Mouse (Mus musculus): ENCODE measurements around the gene Fmo2. TPM values are rescaled to one million over a fixed set of nuclear protein-coding genes. Genes with fewer than 3 reads are reported as not detected.

Gene Fmo2
- total and polyA plus RNA-seq, 3 experiments: not detected

DNA sequence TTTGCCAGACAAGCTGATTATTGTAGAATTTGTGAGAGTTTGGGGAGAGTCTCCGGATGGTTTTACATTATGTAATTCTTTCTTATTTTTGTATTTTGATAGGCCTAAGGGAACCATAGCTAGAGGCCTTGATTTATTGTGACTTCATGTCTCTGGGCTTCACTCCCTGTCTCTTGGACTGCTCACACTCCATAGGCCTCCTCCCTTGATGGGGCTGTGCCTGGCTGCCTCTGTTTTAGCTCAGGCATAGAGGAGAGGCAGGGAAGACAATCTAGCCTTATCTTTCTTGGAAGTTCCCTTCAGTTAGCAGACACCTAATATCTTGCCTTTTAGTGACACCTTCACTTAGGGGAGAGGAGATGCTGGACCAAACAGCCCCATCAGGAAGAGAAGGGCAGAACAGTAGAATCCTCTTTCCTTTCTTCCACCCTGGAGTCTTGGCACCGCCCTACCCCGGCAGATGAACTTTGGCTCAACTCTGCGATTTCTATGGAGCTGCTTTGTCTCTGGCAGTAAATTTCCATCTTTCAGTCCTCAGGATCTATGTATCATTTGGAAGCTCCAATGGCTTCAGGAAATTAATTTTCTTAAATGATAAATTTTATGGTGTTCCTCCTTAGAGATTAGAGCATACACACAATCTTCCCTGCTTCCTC, 40.3 kb upstream of the Fmo2 start:
- no peak for DNase-seq (ENCODE audit: low read depth, low spot score)
- Histone ChIP-seq H3K27me3 (ENCODE audit: control insufficient read depth in 1 of 2, insufficient read depth in 2 of 2, low read length in 2 of 2) (no peaks in the 10 kb centered on the region), H3K79me2 (ENCODE audit: control insufficient read depth, insufficient read depth, low read length, poor library complexity) (no peaks in the 10 kb centered on the region), H3K4me1 (ENCODE audit: control insufficient read depth in 1 of 2, insufficient read depth in 2 of 2, low read length in 2 of 2) (no peaks in the 10 kb centered on the region), H3K9ac (ENCODE audit: control insufficient read depth, low read depth, low read length, poor library complexity, severe bottlenecking) (no peak overlapping the region), H3K9me3 (replicated peaks; ENCODE audit: insufficient read depth, low read length) (no peaks in the 10 kb centered on the region), H3K4me3 (ENCODE audit: control insufficient read depth in 1 of 2, insufficient read depth in 1 of 2, low read depth in 2 of 2, low read length in 2 of 2) (no peak overlapping the region), H3K27ac (ENCODE audit: control insufficient read depth, low read depth, low read length) (no peak overlapping the region), H3K36me3 (ENCODE audit: control insufficient read depth in 1 of 2, insufficient read depth in 2 of 2, low read length in 2 of 2) (no peaks in the 10 kb centered on the region)
- TF ChIP-seq MAZ (IDR thresholded peaks at IDR 0.05; ENCODE audit: low read depth, low read length) (no peak), POLR2AphosphoS2 (IDR thresholded peaks at IDR 0.05; ENCODE audit: low read length) (no peak), EP300 (IDR thresholded peaks at IDR 0.05; ENCODE audit: low read depth in 1 of 2, low read length in 2 of 2) (no peak), SMC3 (IDR thresholded peaks at IDR 0.05; ENCODE audit: low read depth, low read length) (no peak), CHD1 (IDR thresholded peaks at IDR 0.05; ENCODE audit: low read depth, low read length) (no peak), MYC (IDR thresholded peaks at IDR 0.05; ENCODE audit: low read depth, low read length) (no peak), CTCF (IDR thresholded peaks at IDR 0.05 in 2 of 3, conservative IDR thresholded peaks at IDR 0.05 in 1 of 3; ENCODE audit: control insufficient read depth in 1 of 3, insufficient read depth in 1 of 3, low read depth in 2 of 3, low read length in 3 of 3, poor library complexity in 1 of 3, severe bottlenecking in 1 of 3) (no peak), ZMIZ1 (IDR thresholded peaks at IDR 0.05; ENCODE audit: low read depth, low read length) (no peak), GATA1 (IDR thresholded peaks at IDR 0.05; ENCODE audit: low read depth, low read length) (no peak), HCFC1 (IDR thresholded peaks at IDR 0.05; ENCODE audit: low read depth, low read length) (no peak), SIN3A (IDR thresholded peaks at IDR 0.05; ENCODE audit: low read length) (no peak), E2F4 (IDR thresholded peaks at IDR 0.05; ENCODE audit: borderline replicate concordance, low read depth, low read length) (no peak), POLR2AphosphoS5 (IDR thresholded peaks at IDR 0.05; ENCODE audit: borderline replicate concordance, low read depth, low read length) (no peak), TBP (IDR thresholded peaks at IDR 0.05; ENCODE audit: low read depth, low read length) (no peak), KAT2A (conservative IDR thresholded peaks at IDR 0.05; ENCODE audit: low read depth, low read length) (no peak)

DNA sequence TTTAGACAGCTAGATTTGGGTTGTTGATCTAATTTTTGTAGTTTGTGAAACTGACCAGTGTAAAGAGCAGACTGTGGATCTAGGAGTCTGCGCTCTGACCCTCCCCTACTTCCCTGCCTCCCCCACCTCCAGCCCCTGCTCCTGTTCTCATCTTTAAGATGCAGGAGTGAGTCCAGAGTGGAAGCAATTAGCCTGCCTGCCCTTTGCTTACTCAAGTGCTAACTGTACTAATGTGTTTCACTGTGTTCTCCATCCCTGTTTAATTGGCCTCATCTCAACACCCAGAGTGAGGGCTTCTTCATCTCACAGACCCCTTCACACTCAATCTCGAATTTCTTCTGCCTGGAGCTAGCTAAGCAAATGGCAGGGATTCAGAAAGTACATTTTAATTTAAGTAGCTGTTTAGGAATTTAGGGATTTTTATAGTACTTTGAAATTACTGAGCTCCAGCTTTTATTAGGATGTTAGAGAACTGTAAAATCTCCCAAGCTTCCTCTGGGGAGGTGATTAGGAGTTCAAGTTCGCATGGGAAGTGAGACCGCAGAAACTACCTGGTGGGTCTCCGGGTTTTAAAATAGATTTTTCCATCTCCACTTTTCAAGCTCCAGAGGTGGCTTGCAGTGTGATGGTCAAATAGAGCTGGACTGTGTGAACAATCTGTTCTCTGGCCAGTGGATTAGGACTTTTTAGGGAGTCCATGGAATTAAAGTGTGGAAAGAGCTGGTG, 39.6 kb upstream of the Fmo2 start:
- no peak for TF ChIP-seq POLR2AphosphoS2 (IDR thresholded peaks at IDR 0.05; ENCODE audit: low read length)
- no peak for TF ChIP-seq CHD2 (IDR thresholded peaks at IDR 0.05; ENCODE audit: low read length)
- TF ChIP-seq HCFC1 (IDR thresholded peaks at IDR 0.05; ENCODE audit: low read depth, low read length): no peak
- TF ChIP-seq POLR2A (IDR thresholded peaks at IDR 0.05; ENCODE audit: control insufficient read depth in 1 of 2, insufficient read depth in 1 of 2, low read depth in 1 of 2, low read length in 2 of 2, poor library complexity in 1 of 2): no peak
- no peak for TF ChIP-seq RAD21 (IDR thresholded peaks at IDR 0.05; ENCODE audit: low read depth, low read length)
- TF ChIP-seq CTCF (IDR thresholded peaks at IDR 0.05 in 2 of 3, conservative IDR thresholded peaks at IDR 0.05 in 1 of 3; ENCODE audit: control insufficient read depth in 1 of 3, insufficient read depth in 1 of 3, low read depth in 2 of 3, low read length in 3 of 3, poor library complexity in 1 of 3, severe bottlenecking in 1 of 3): no peak
- TF ChIP-seq ZMIZ1 (IDR thresholded peaks at IDR 0.05; ENCODE audit: low read depth, low read length): no peak
- TF ChIP-seq POLR2AphosphoS5 (IDR thresholded peaks at IDR 0.05; ENCODE audit: borderline replicate concordance, low read depth, low read length): no peak
- TF ChIP-seq EP300 (IDR thresholded peaks at IDR 0.05; ENCODE audit: low read depth in 1 of 2, low read length in 2 of 2): no peak
- TF ChIP-seq MXI1 (IDR thresholded peaks at IDR 0.05; ENCODE audit: low read depth, low read length): no peak
- TF ChIP-seq BHLHE40 (IDR thresholded peaks at IDR 0.05; ENCODE audit: borderline replicate concordance, low read depth, low read length): no peak
- no peak for TF ChIP-seq ELF1 (IDR thresholded peaks at IDR 0.05; ENCODE audit: low read depth, low read length)
- TF ChIP-seq MAX (IDR thresholded peaks at IDR 0.05; ENCODE audit: low read length): no peak
- no peak for TF ChIP-seq SMC3 (IDR thresholded peaks at IDR 0.05; ENCODE audit: low read depth, low read length)
- no peak for TF ChIP-seq MAZ (IDR thresholded peaks at IDR 0.05; ENCODE audit: low read depth, low read length)
- TF ChIP-seq CHD1 (IDR thresholded peaks at IDR 0.05; ENCODE audit: low read depth, low read length): no peak
- TF ChIP-seq TCF12 (IDR thresholded peaks at IDR 0.05; ENCODE audit: low read depth, low read length): no peak
- Histone ChIP-seq H3K9ac (ENCODE audit: control insufficient read depth, low read depth, low read length, poor library complexity, severe bottlenecking) (no peak overlapping the region), H3K79me2 (ENCODE audit: control insufficient read depth, insufficient read depth, low read length, poor library complexity) (no peaks in the 10 kb centered on the region), H3K27ac (ENCODE audit: control insufficient read depth, low read depth, low read length) (no peak overlapping the region), H3K4me1 (ENCODE audit: control insufficient read depth in 1 of 2, insufficient read depth in 2 of 2, low read length in 2 of 2) (no peaks in the 10 kb centered on the region), H3K4me3 (ENCODE audit: control insufficient read depth in 1 of 2, insufficient read depth in 1 of 2, low read depth in 2 of 2, low read length in 2 of 2) (no peak overlapping the region), H3K36me3 (ENCODE audit: control insufficient read depth in 1 of 2, insufficient read depth in 2 of 2, low read length in 2 of 2) (no peaks in the 10 kb centered on the region), H3K9me3 (replicated peaks; ENCODE audit: insufficient read depth, low read length) (no peaks in the 10 kb centered on the region), H3K27me3 (ENCODE audit: control insufficient read depth in 1 of 2, insufficient read depth in 2 of 2, low read length in 2 of 2) (no peaks in the 10 kb centered on the region)
- DNase-seq (ENCODE audit: low read depth, low spot score): no peak

Measured in MEL (cell line).